8 mouse cellular contexts compared by ENCODE assay signal in genomic region chrX:13345126-13345525, GRCm38 (mm10).
DNase-seq lines count a peak whose midpoint lies in the region; ATAC-seq lines count a peak whose summit lies in the region.

No protein-coding gene starts in this region.

- WGBS in kidney, embryonic 16.5 days, result 11% methylated on average over 5 of the region's 5 CpGs
- 13% methylated on average over 5 of the region's 5 CpGs for WGBS in hindbrain, embryonic 15.5 days
- WGBS in neural tube, embryonic 12.5 days, result 9% methylated on average over 5 of the region's 5 CpGs

- H3K4me3 ChIP-seq in kidney, embryonic 16.5 days (ENCODE audit: low read length), result no peak overlapping the region
- H3K4me3 ChIP-seq in hindbrain, embryonic 15.5 days, result peak overlapping the region; percentile 6; the same call in 1 of the 2 replicates
- H3K4me3 ChIP-seq in neural tube, embryonic 12.5 days, result 0 out of 2 replicates have a peak overlapping the region, but pooled peaks have one; percentile 3

- no peak for ATAC-seq in kidney, embryonic 16.5 days (ENCODE audit: low FRiP score, low TSS enrichment)
- no peak for ATAC-seq in hindbrain, embryonic 15.5 days (ENCODE audit: low FRiP score, low read depth)
- ATAC-seq in neural tube, embryonic 12.5 days (ENCODE audit: low FRiP score, low read depth), result peak; percentile 7; the same call in 1 of the 2 replicates

- peak overlapping the region; percentile 30 for H3K4me2 ChIP-seq in kidney, embryonic 16.5 days (replicated peaks; ENCODE audit: low read depth, low read length)
- H3K4me2 ChIP-seq in hindbrain, embryonic 15.5 days, result peak overlapping the region; percentile 46
- H3K4me2 ChIP-seq in neural tube, embryonic 12.5 days (replicated peaks), result peak overlapping the region; percentile 59

- H3K4me1 ChIP-seq in kidney, embryonic 16.5 days (ENCODE audit: insufficient read depth, low read length), result peaks cover 13% of the 10 kb centered on the region; the same call in 1 of the 2 replicates
- peaks cover 16% of the 10 kb centered on the region for H3K4me1 ChIP-seq in hindbrain, embryonic 15.5 days (replicated peaks)
- H3K4me1 ChIP-seq in neural tube, embryonic 12.5 days, result peaks cover 9% of the 10 kb centered on the region; the same call in 1 of the 2 replicates

- H3K9me3 ChIP-seq in kidney, embryonic 16.5 days (ENCODE audit: low read length), result no peaks in the 10 kb centered on the region
- no peaks in the 10 kb centered on the region for H3K9me3 ChIP-seq in hindbrain, embryonic 15.5 days
- H3K9me3 ChIP-seq in neural tube, embryonic 12.5 days, result no peaks in the 10 kb centered on the region

- H3K36me3 ChIP-seq in kidney, embryonic 16.5 days (ENCODE audit: insufficient read depth, low read length), result no peaks in the 10 kb centered on the region
- no peaks in the 10 kb centered on the region for H3K36me3 ChIP-seq in hindbrain, embryonic 15.5 days
- no peaks in the 10 kb centered on the region for H3K36me3 ChIP-seq in neural tube, embryonic 12.5 days

- peak overlapping the region; percentile 89 for H3K27ac ChIP-seq in kidney, embryonic 16.5 days (ENCODE audit: low read length)
- peak overlapping the region; percentile 96 for H3K27ac ChIP-seq in hindbrain, embryonic 15.5 days (replicated peaks)
- peak overlapping the region; percentile 81 for H3K27ac ChIP-seq in neural tube, embryonic 12.5 days

- DNase-seq in kidney, adult 8-10 months, result no peak
- peak; percentile 59 for DNase-seq in embryo, embryonic 9.5 days (ENCODE audit: extremely low spot score)
- no peak for DNase-seq in urinary bladder, postnatal 4 days (ENCODE audit: low spot score in 2 of 2)
- no peak for DNase-seq in B cell, adult 2 months
- DNase-seq in left cerebral cortex, adult 18-20 months (ENCODE audit: low spot score in 2 of 2), result no peak

- peak overlapping the region; percentile 54 for H3K9ac ChIP-seq in kidney, embryonic 16.5 days (replicated peaks; ENCODE audit: low read length)
- peak overlapping the region; percentile 27; the same call in 1 of the 2 replicates for H3K9ac ChIP-seq in hindbrain, embryonic 15.5 days
- H3K9ac ChIP-seq in neural tube, embryonic 12.5 days, result peak overlapping the region; percentile 33; the same call in 1 of the 2 replicates

- H3K27me3 ChIP-seq in kidney, embryonic 16.5 days (ENCODE audit: insufficient read depth, low read length), result peaks cover 11% of the 10 kb centered on the region; the same call in 1 of the 2 replicates
- peaks cover 11% of the 10 kb centered on the region; the same call in 1 of the 2 replicates for H3K27me3 ChIP-seq in hindbrain, embryonic 15.5 days
- no peaks in the 10 kb centered on the region for H3K27me3 ChIP-seq in neural tube, embryonic 12.5 days (replicated peaks)
